Mouse (Mus musculus): ENCODE measurements around the gene Nudt19.
"Not testable (repeated sequence)": the region's sequence is repeated elsewhere in the genome, so short reads cannot be mapped to it uniquely, and the experiment has no call there.

Gene Nudt19

GRCm38 (mm10) chr7:35565965-35566364 lies 9.9 kb upstream of the Nudt19 start:
- in situ Hi-C loops (cut with MseI, MboI): not testable (repeated sequence)

DNA sequence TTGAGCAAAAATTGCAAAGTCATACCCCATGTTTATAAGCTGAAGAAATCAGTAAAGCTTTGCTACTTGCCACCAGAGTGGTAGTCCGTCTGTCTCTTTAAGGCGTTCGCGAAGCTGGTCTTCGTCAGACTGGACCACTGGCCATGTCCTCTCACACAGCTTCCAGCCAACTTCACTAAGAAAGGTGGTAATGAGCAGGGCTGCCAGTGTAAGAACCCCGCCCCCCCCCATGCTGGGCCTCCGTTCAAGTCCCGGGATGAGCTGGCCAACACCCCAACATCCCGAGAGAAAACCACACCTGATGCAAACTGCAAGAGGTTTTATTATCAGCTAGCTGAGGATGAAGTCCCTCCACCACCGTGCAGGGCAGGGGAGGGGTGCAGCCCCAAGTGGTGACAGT lies 8.8 kb upstream of the Nudt19 start:
- in situ Hi-C loops (cut with MseI, MboI): not testable (repeated sequence)

DNA sequence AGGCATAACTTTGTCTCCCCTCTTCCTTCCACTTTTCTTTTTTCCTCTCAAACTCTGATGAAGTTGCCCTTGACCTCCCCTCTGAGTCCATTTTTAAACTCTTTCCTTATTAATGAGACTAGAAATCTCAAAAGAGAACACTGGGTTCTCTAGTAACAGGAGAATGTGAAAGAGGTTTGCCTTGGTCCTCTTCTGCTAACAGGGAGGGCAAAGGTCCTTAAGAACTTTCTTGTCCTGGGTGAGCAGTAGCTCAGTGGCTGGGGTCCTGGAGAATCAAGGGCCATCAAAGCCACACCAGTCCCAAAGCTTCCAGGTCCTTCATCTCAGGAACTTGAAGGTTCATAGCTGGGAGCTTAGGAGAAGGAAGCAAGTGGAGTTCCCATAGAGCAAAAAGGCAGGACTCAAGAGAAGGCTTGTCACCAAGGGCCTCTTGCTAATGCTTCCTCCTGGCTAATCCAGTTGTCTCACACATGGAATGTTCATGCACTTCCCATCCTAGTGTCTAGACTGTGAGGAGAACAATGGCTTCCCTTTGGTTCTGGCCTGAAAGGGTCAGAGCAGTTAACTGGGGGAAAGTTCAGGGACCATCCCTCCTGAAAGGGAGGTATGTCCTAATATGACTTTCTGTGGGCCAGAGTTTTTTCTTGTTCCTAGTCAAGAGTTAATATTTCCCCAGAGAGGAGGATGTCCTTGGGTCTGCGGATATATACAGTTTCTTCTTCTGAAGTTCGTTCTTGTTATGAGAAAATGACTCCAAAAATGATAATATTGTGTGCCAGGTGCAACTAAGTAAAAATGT lies 8.2 kb upstream of the Nudt19 start:
- in situ Hi-C loops (cut with MseI, MboI): no loop called here

DNA sequence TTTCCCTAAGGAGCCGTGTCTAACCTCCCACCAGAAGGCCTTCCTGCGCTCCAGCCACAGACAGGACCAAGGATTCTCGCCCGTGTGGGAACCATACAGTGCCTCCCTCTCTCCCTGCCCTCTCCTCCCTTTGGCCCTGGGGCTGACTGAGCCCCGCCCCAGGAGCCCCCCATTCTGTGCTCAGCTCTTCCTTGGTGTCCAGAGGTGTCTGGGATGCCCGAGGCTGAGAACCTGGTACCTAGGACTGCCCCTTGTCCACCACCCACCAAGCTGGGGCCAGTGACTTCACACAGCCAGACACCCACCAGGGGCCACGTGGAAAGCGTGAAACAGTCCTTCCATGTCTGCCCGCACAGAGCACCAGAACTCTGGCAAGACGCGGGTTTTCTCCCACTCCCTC lies 7.0 kb upstream of the Nudt19 start:
- in situ Hi-C loops (cut with MseI, MboI): no loop called here

- in situ Hi-C loops (cut with MseI, MboI): no loop called here
Measured at GRCm38 (mm10) chr7:35559838-35560237, 3.7 kb upstream of the Nudt19 start.

GRCm38 (mm10) chr7:35558681-35559080 lies 2.6 kb upstream of the Nudt19 start:
- in situ Hi-C loops (cut with MseI, MboI): no loop called here

DNA sequence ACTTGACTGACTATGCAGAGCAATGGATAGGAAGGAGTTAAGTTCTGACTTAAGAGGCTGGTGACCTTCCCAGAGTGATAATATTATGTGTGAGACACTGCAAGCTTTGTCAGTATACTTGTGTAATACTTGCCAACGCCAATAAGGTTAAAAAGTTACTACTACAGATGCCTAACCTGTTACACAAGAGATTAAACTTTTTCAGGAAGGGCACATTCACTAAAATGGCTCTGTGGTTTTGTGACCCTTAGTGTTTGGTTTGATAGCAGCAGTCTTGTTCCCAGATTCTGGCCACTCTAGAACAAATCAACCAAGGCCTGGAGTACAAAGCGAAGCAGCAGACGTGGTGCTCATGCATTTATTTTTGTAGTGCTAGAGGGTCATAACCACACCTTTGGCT lies 1.5 kb upstream of the Nudt19 start:
- in situ Hi-C loops (cut with MseI, MboI): no loop called here

DNA sequence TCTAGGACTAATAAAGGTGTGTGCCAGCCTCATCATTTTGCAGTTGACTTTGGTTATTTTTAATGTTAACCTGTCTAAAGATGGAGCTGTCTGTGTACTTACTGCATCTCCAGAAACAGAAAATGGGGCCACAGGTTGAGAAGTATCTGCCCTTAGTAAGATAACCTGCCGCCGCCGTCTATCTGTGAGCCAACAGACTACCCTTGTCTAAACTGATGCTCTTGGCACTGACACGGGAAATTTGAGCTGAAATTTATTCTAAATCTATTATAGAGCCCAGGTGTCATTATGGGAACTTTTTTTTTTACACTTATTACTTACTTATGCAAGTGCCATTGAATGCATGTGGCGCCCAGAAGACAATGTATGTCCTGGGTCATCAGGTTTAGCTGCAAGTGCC lies 801 bp upstream of the Nudt19 start:
- in situ Hi-C loops (cut with MseI, MboI): no loop called here

DNA sequence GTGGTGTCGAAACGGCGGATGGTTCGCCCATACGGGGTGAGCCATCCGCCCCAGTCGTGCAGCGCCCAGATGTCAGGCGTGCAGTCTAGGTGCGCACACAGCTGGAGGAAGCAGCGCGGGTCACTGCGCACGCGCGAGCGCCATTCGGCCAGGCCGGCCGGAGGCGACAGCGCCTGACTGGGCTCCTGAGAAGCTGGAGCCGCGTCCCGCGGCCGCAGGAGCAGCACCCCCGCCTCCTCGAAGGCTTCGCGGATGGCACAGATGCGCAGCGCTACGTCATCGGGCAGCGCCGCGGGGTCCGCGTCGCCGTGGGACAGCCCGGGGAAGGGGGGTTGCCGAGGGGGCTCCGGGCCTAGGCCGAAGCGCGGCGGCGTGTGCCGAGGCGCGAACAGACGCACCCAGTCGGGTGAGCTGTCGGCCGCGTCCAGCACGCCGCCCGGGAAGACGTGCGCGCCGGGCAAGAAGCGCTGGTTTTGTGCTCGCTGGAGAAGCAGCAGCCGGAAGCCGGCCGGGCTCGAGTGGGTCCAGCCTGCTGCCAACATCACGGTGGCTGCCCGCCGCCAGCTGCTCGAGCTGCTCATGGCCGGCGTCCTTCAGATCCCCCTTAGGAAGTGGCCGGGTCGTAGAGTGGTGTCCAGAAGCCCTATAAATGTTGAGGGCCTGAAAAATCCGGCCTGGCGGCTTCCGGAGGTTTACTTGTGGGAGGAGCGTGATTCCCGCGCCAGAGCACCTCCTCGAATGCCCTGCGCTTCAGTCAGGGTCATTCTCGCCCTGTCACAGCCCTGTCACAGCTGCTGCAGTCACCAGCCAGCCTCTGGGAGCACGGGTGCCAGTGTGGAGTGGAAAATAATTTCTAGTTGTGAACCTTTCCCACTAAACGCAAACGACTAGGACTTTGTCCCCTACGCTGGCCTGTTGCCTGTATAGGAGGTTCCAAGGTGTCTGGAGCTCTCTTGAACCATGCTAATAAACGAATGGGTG lies 590 bp downstream of the Nudt19 start:
- in situ Hi-C loops (cut with MseI, MboI): no loop called here

GRCm38 (mm10) chr7:35554605-35555175 lies 1.4 kb downstream of the Nudt19 start:
- in situ Hi-C loops (cut with MseI, MboI): no loop called here

- in situ Hi-C loops (cut with MseI, MboI): no loop called here
Measured at GRCm38 (mm10) chr7:35553751-35554604, 2.1 kb downstream of the Nudt19 start.

- in situ Hi-C loops (cut with MseI, MboI): no loop called here
Measured at GRCm38 (mm10) chr7:35545881-35546280, 10.2 kb downstream of the Nudt19 start.

DNA sequence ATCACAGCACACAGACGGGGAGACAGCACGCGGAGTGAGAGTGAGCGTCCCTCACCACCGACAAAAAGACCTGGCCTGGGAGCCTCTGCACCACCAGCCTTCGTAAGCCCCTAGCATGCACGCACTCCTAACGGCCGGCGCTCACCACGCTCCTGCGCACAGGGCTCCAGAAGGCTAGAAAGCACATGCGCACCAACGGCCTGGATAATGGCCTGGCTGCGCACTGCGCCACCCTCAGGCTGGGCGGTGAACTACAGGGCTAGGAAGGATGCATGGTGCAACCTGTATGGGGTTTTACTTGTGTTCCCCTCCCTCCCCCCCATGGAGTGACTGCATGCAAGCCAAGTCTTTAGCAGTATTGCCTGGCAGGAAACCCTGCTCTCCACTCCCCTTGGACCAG lies 18.5 kb downstream of the Nudt19 start, which contains the start of gene Tdrd12:
Tdrd12 (minus strand) TSS at position 184 of the 400 bp plus-strand sequence.
- in situ Hi-C loops (cut with MseI, MboI): no loop called here

GRCm38 (mm10) chr7:35535750-35536512 lies 20.2 kb downstream of the Nudt19 start:
- in situ Hi-C loops (cut with MseI, MboI): no loop called here

GRCm38 (mm10) chr7:35530544-35530943 lies 25.6 kb downstream of the Nudt19 start:
- in situ Hi-C loops (cut with MseI, MboI): not testable (repeated sequence)

- in situ Hi-C loops (cut with MseI, MboI): no loop called here
Measured at GRCm38 (mm10) chr7:35530026-35530425, 26.1 kb downstream of the Nudt19 start.

GRCm38 (mm10) chr7:35526795-35527194 lies 29.3 kb downstream of the Nudt19 start:
- in situ Hi-C loops (cut with MseI, MboI): no loop called here

DNA sequence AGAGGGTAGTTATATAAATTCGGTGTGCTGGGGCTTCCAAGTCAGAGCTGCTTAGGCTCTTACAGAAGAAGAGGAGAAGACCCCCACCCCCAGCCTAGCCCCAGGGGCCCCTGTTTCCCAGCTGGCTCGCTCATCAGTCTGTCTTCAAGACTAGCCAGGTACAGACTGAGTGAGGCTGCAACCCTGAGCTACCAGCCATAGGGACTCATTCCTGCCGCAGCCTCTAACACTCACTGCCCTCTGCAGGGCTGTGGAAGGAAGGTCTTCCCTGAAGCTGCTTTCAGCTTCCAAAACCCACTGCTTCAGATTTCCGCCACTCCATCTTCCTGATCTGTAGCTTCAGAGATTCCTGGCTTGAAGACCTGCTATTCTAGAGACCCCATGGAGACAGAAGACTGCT lies 54.1 kb downstream of the Nudt19 start:
- in situ Hi-C loops (cut with MseI, MboI): no loop called here

DNA sequence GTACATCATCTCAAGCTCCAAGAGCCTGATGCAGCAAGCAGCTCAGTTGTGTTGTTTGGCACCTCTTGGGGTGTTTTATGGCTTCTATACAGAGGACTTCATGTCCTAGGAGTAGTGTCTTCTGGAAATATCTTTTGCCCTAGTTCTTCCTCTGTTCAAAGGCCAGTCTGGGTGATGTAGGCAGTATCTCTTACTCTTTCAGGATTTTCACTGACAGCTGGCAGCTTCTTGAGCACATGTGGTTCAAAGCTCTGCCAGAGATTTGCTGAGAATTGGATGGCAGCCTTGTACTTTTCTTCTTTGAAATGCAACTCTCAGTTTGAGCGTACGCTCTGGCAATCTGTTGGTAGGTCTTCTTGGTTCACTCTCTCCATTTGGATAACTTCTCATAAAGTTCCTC lies 58.6 kb downstream of the Nudt19 start:
- in situ Hi-C loops (cut with MseI, MboI): no loop called here
